ENCODE assay signal across 15 mouse cellular contexts in the genomic region with DNA sequence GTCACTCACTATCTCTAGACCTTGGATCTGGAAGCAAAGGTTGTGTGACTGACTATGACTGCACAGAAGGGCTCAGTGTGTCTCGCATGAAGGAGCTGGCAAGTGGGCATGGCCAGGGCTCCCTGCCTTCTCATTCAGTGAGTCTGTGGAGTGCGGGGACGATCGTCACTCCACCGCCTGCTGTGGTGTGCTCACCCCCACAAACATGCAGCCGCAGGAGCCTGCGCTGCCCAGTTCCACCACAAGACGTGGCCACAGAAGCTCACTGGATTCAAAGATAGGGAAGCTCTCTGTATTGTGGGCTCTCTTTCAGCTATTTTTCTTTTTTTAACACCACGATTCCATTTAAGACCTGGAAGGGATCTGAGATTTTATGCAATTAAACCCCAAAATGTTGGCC.
DNase-seq lines count a peak whose midpoint lies in the region; ATAC-seq and TF ChIP-seq lines count a peak whose summit lies in the region.
"Had no signal": no experiment of that assay in that cellular context is flagged by ENCODE, and none has a peak within 500 bp of the region (broad histone marks: within the 10 kb centered on the region; RNA-seq: fewer than 3 reads in every experiment).

No protein-coding gene starts in this region.

- no peak for TF ChIP-seq EP300 in liver, embryonic 14.5 days (IDR thresholded peaks at IDR 0.05; ENCODE audit: low read depth)

- DNase-seq in cerebellum, postnatal 10 days = peak; percentile 42 to 43
- DNase-seq in cerebellum, postnatal 4 days (ENCODE audit: low spot score in 2 of 2) = no peak
- no peak for DNase-seq in liver, embryonic 14.5 days (ENCODE audit: low read depth in 3 of 3, low spot score in 3 of 3)
- DNase-seq in liver = no peak
- DNase-seq in thymus, postnatal 14 days = no peak
- DNase-seq in kidney, postnatal 10 days = no peak
- DNase-seq: heart, postnatal 4 days; layer of hippocampus, adult 9-11 months; lung, adult 2 months; right cerebral cortex, adult 18-20 months had no signal

- H3K36me3 ChIP-seq in liver, embryonic 14.5 days (replicated peaks; ENCODE audit: control insufficient read depth, insufficient read depth, low read depth) = no peaks in the 10 kb centered on the region
- H3K36me3 ChIP-seq in hindbrain, embryonic 15.5 days = no peaks in the 10 kb centered on the region
- no peaks in the 10 kb centered on the region for H3K36me3 ChIP-seq in neural tube, embryonic 14.5 days (ENCODE audit: control insufficient read depth, insufficient read depth, low read length)

- H3K4me1 ChIP-seq in liver, embryonic 14.5 days (replicated peaks; ENCODE audit: control insufficient read depth in 2 of 2, insufficient read depth in 2 of 2, low read length in 1 of 2) = no peaks in the 10 kb centered on the region; a peak in 1 of 4 replicates
- H3K4me1 ChIP-seq in hindbrain, embryonic 15.5 days (replicated peaks) = peaks cover 46% of the 10 kb centered on the region
- H3K4me1 ChIP-seq in neural tube, embryonic 14.5 days (ENCODE audit: control insufficient read depth, insufficient read depth, low read length) = peaks cover 36% of the 10 kb centered on the region

- H3K4me3 ChIP-seq in liver, embryonic 14.5 days (ENCODE audit: insufficient read depth in 1 of 2, low read depth in 2 of 2, low read length in 2 of 2) = no peak overlapping the region
- no peak overlapping the region for H3K4me3 ChIP-seq in hindbrain, embryonic 15.5 days
- no peak overlapping the region for H3K4me3 ChIP-seq in neural tube, embryonic 14.5 days (ENCODE audit: low read depth, low read length)
- H3K4me3 ChIP-seq: gastrocnemius, adult 2 months had no signal

- TF ChIP-seq CTCF in liver, embryonic 14.5 days (IDR thresholded peaks at IDR 0.05; ENCODE audit: low read depth) = no peak

- no peak overlapping the region for H3K27ac ChIP-seq in liver, embryonic 14.5 days
- H3K27ac ChIP-seq in hindbrain, embryonic 15.5 days (replicated peaks) = peak overlapping the region; percentile 59; the same call in 1 of the 2 replicates
- peak overlapping the region; percentile 78 for H3K27ac ChIP-seq in neural tube, embryonic 14.5 days (ENCODE audit: low read depth, low read length)
- H3K27ac ChIP-seq: gastrocnemius, adult 2 months; kidney, postnatal 0 days had no signal

- ATAC-seq in liver, embryonic 14.5 days (ENCODE audit: insufficient read depth) = peak; percentile 13; the same call in 1 of the 2 replicates
- no peak for ATAC-seq in hindbrain, embryonic 15.5 days (ENCODE audit: low FRiP score, low read depth)
- ATAC-seq in neural tube, embryonic 14.5 days (ENCODE audit: low read depth) = 0 out of 2 replicates have a peak, but pooled peaks have one; percentile 11

- H3K4me2 ChIP-seq in liver, embryonic 14.5 days (ENCODE audit: low read depth) = no peak overlapping the region
- H3K4me2 ChIP-seq in hindbrain, embryonic 15.5 days = no peak overlapping the region
- H3K4me2 ChIP-seq in neural tube, embryonic 14.5 days (ENCODE audit: low read depth, low read length) = no peak overlapping the region
- H3K4me2 ChIP-seq: heart, embryonic 11.5 days had no signal

- no peaks in the 10 kb centered on the region for H3K27me3 ChIP-seq in liver, embryonic 14.5 days (ENCODE audit: control insufficient read depth, insufficient read depth, low read length)
- no peaks in the 10 kb centered on the region for H3K27me3 ChIP-seq in hindbrain, embryonic 15.5 days
- H3K27me3 ChIP-seq in neural tube, embryonic 14.5 days (ENCODE audit: control insufficient read depth, insufficient read depth, low read length) = no peaks in the 10 kb centered on the region

- H3K9ac ChIP-seq in liver, embryonic 14.5 days (replicated peaks) = no peak overlapping the region
- H3K9ac ChIP-seq in hindbrain, embryonic 15.5 days = no peak overlapping the region
- H3K9ac ChIP-seq in neural tube, embryonic 14.5 days (replicated peaks; ENCODE audit: low read depth, low read length) = no peak overlapping the region

- H3K9me3 ChIP-seq in liver, embryonic 14.5 days (ENCODE audit: control insufficient read depth, low read length) = no peaks in the 10 kb centered on the region
- H3K9me3 ChIP-seq in hindbrain, embryonic 15.5 days = no peaks in the 10 kb centered on the region
- H3K9me3 ChIP-seq in neural tube, embryonic 14.5 days (ENCODE audit: control insufficient read depth, low read length) = no peaks in the 10 kb centered on the region

- 21% methylated on average over 9 of the region's 9 CpGs for WGBS in liver, embryonic 14.5 days (ENCODE audit: insufficient replicate concordance)
- 56% methylated on average over 9 of the region's 9 CpGs for whole genome bisulfite sequencing in hindbrain, embryonic 15.5 days
- WGBS in neural tube, embryonic 14.5 days = 62% methylated on average over 9 of the region's 9 CpGs

Comparison
In these comparisons a context has a peak if more than half of its experiments do, and no peak if none do; other contexts are left out.
1. DNase-seq: peak in cerebellum, postnatal 10 days (2 of 2); none in cerebellum, postnatal 4 days (0 of 2), liver, embryonic 14.5 days (0 of 3), liver (single experiment), thymus, postnatal 14 days (single experiment) and kidney, postnatal 10 days (single experiment).